Mouse (Mus musculus) monocyte, adult 2 months (primary cell): ENCODE data around the gene Appl2.

Experiments used
- DNase-seq, 2 experiments: peaks; one replicate each; pipeline ENCODE4 v3.0.0; 2022; ENCODE audit warnings: low spot score in 2 of 2, low read depth in 1 of 2

Appl2 gene

DNA sequence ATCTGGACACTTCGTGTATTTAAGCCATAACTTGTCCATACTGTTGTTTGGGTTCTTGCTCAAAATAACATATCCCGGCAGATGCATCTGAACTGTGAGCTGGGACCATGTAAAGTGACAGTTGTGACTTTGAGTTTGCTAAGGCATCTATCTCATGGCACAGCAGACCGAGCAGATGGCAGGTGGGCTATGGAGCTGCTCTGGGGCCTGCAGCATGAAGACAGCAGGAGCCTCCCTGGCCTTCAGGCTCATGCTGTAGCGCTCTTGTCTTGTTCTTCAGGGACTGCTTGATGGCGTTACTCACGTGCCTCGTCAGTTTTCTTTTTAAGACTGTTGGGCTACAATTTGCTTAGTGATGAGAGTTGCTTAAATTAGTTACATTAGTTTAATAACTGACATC, 55.9 kb downstream of the Appl2 start:
- no peak for DNase-seq

DNA sequence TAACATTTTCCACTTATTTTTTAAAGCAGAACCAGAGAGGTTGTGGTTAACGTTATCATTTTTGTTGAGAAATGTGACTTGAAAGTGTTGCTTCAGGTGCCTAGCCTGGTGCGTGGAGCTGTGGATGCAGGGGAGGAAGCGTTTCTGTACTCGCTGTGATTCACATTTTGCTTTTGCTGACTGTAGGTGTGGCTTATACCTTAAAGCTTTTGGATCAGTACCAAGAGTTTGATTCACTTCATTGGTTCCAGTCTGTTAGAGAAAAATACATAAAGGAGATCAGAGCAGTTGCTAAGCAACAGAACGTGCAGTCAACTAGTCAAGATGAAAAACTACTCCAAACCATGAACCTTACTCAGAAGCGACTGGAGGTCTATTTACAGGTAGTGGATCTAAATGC, 57.7 kb downstream of the Appl2 start:
- no peak for DNase-seq

DNA sequence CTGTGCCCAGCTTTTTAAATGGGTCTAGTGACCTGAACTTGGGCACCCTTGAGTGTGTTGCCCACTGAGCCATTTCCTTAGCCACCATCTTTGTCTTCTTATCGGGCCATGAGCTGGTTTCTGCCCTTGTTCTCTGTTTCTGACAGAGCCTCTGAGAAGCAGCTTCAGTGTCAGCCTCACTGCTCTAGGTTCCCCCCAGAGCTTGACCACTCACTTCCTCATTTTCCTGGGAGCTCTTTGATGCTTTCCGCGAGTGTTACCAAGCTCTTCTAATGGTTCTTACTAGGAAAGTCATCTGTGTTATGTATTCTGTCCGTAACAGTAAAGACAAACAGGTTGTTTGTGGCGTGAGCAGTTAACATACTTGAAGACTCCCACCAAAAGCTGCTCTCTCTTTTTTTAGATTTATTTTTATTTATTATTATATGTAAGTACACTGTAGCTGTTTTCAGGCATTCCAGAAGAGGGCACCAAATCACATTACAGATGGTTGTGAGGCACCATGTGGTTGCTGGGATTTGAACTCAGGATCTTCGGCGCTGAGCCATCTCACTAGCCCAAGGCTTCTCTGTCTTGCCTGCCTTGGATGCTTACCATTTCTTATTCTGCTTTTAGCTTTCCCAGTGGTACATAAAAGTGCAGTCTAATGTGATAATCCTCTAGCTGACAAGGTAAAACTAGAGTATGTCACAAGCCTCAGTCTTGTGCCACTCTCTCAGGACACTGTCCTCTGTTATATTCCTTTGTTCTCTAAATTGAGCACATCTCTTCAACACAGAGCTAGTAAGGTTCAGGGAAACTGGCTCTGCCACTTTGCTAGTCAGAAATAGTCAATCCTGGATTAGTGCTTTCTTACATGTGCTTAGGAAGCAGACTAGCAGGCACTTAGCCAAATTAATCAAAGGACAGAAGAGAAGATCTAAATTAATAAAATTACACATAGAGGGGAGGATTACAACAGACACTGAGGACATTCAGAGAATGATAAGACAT, 82.8 kb downstream of the Appl2 start:
- no peak for DNase-seq

DNA sequence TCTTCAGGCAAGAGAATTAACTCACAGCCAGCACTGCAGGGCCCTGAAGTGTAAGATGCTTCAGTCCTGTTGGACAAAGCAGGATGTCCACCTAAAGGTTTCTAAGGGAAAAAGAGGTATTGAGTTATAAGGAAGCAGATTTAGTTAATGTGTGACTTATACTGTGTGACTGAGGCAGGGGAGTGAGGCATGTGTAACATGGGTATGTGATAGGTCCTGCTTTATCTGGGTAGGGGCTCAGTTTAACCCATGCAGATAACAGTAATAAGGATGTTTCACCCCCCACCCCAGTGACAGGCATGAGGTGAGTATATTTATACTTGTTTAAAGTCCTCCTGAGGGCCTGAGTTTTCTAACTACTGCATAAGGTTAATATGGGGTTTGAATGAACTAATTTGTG, 85.5 kb downstream of the Appl2 start:
- no peak for DNase-seq
